14 mouse cellular contexts compared by ENCODE assay signal in the genomic region with DNA sequence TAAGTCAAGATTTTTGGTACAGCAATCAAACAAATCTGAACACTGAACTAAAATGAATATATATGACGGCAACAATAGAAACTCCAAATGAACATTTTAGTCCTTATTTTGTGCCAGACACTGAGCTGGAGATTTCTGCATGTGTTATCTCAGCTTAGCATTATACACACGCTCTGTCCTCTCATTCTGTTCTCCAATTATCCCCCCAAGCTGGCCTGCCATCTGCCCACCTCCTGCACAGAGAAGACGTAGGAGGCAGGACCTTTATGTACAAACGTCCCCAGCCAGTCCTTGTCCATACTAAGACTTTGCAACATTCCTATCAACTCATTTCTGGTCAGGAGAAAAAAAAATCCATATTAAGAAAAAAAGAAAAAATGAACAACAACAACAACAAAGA.
A peak's percentile ranks its signal among the peaks of the same experiment; 100 is the strongest.
DNase-seq lines count a peak whose midpoint lies in the region.
"Had no signal": no experiment of that assay in that cellular context is flagged by ENCODE, and none has a peak within 500 bp of the region (broad histone marks: within the 10 kb centered on the region; RNA-seq: fewer than 3 reads in every experiment).

No protein-coding gene starts in this region.

- peak; percentile 62 for DNase-seq in right cerebral cortex, adult 18-20 months
- DNase-seq in right cerebral cortex, postnatal 25 days: no peak
- DNase-seq in layer of hippocampus, postnatal 10 days (ENCODE audit: low spot score in 2 of 2): peak; percentile 13 to 35
- DNase-seq in right cerebral cortex, postnatal 10 days (ENCODE audit: low spot score in 2 of 2): peak; percentile 69 to 83
- no peak for DNase-seq in ovary, postnatal 14 days (ENCODE audit: low spot score)
- no peak for DNase-seq in heart, adult 18-20 months
- DNase-seq in adrenal gland, adult 2 months: no peak
- DNase-seq: adrenal gland, adult 8-10 months; kidney, adult 9 months; kidney, postnatal 36 days; liver, embryonic 13.5 days; lung, embryonic 14.5 days; lung, postnatal 36 days; retina, postnatal 1 day had no signal

Comparison
In these comparisons a context has a peak if more than half of its experiments do, and no peak if none do; other contexts are left out.
1. DNase-seq: peak in right cerebral cortex, adult 18-20 months (single experiment), layer of hippocampus, postnatal 10 days (2 of 2) and right cerebral cortex, postnatal 10 days (2 of 2); none in right cerebral cortex, postnatal 25 days (single experiment), ovary, postnatal 14 days (single experiment), heart, adult 18-20 months (0 of 2) and adrenal gland, adult 2 months (single experiment).